Mouse (Mus musculus): ENCODE measurements at regions not wholly inside any gene's neighbourhood (a gene's known extent, or its start where the extent isn't known, plus 50 kb on each side); places are given as distances from the start of the nearest gene placed in this dataset.
A peak's percentile ranks its signal among the peaks of the same experiment; 100 is the strongest.
"Not testable (repeated sequence)": the region's sequence is repeated elsewhere in the genome, so short reads cannot be mapped to it uniquely, and the experiment has no call there.

- ATAC-seq (ENCODE audit: poor library complexity, severe bottlenecking), result 0 out of 2 replicates have a peak, but pooled peaks have one; percentile 47
These were observed 248.5 kb downstream of the Setd4 start for GRCm38 (mm10) chr16:93355204-93355899.

GRCm38 (mm10) chr16:93353971-93354370 lies 249.9 kb downstream of the Setd4 start:
- ATAC-seq (ENCODE audit: poor library complexity, severe bottlenecking), result no peak

- ATAC-seq (ENCODE audit: poor library complexity, severe bottlenecking), result no peak
These were observed 259.3 kb downstream of the Setd4 start for GRCm38 (mm10) chr16:93344555-93344954.

GRCm38 (mm10) chr16:93342701-93343100 lies 261.2 kb downstream of the Setd4 start:
- ATAC-seq (ENCODE audit: poor library complexity, severe bottlenecking), result no peak

GRCm38 (mm10) chr16:93341791-93342190 lies 262.1 kb downstream of the Setd4 start:
- no peak for ATAC-seq (ENCODE audit: poor library complexity, severe bottlenecking)

- no peak for ATAC-seq (ENCODE audit: poor library complexity, severe bottlenecking)
These were observed 265.1 kb downstream of the Setd4 start for GRCm38 (mm10) chr16:93338806-93339205.

GRCm38 (mm10) chr16:93335322-93336111 lies 268.3 kb downstream of the Setd4 start:
- no peak for ATAC-seq (ENCODE audit: poor library complexity, severe bottlenecking)

GRCm38 (mm10) chr16:93333654-93334053 lies 270.2 kb downstream of the Setd4 start:
- no peak for ATAC-seq (ENCODE audit: poor library complexity, severe bottlenecking)

- ATAC-seq (ENCODE audit: poor library complexity, severe bottlenecking), result no peak
These were observed 275.0 kb downstream of the Setd4 start for GRCm38 (mm10) chr16:93328680-93329395.

- no peak for ATAC-seq (ENCODE audit: poor library complexity, severe bottlenecking)
These were observed 279.0 kb downstream of the Setd4 start for GRCm38 (mm10) chr16:93324911-93325310.

- ATAC-seq (ENCODE audit: poor library complexity, severe bottlenecking), result no peak
These were observed 280.7 kb downstream of the Setd4 start for GRCm38 (mm10) chr16:93323172-93323571.

GRCm38 (mm10) chr16:93319581-93319980 lies 284.3 kb downstream of the Setd4 start:
- ATAC-seq (ENCODE audit: poor library complexity, severe bottlenecking), result no peak

GRCm38 (mm10) chr16:93311644-93312043 lies 292.2 kb downstream of the Setd4 start:
- ATAC-seq (ENCODE audit: poor library complexity, severe bottlenecking), result no peak

GRCm38 (mm10) chr16:93308666-93309360 lies 295.1 kb downstream of the Setd4 start:
- peak; percentile 45 for ATAC-seq (ENCODE audit: poor library complexity, severe bottlenecking)

GRCm38 (mm10) chr16:93306951-93307350 lies 296.9 kb downstream of the Setd4 start:
- no peak for ATAC-seq (ENCODE audit: poor library complexity, severe bottlenecking)

- ATAC-seq (ENCODE audit: poor library complexity, severe bottlenecking), result not testable (repeated sequence)
These were observed 297.7 kb downstream of the Setd4 start for GRCm38 (mm10) chr16:93306140-93306539.

- ATAC-seq (ENCODE audit: poor library complexity, severe bottlenecking), result 0 out of 2 replicates have a peak, but pooled peaks have one; percentile 40
These were observed 309.4 kb downstream of the Setd4 start for GRCm38 (mm10) chr16:93294430-93294829.

- ATAC-seq (ENCODE audit: poor library complexity, severe bottlenecking), result peak; percentile 84
These were observed 310.8 kb downstream of the Setd4 start for GRCm38 (mm10) chr16:93292965-93293653.

GRCm38 (mm10) chr16:93292181-93292834 lies 311.6 kb downstream of the Setd4 start:
- no peak for ATAC-seq (ENCODE audit: poor library complexity, severe bottlenecking)

GRCm38 (mm10) chr16:93288036-93288435 lies 315.8 kb downstream of the Setd4 start:
- peak; percentile 79 for ATAC-seq (ENCODE audit: poor library complexity, severe bottlenecking)
